Mouse (Mus musculus) lung, adult 2 months (tissue): ENCODE results near the gene Arid1b.

Source experiments
- CTCF ChIP-seq: fragments of 200-500 bp; IDR thresholded peaks from 2 replicates; pipeline ENCODE4 v1.5.1; 2011; ENCODE audit warnings: mild to moderate bottlenecking, low read length, control low read depth; ENCODE audit not compliant: insufficient read depth
- POLR2A ChIP-seq: fragments of 200-500 bp; IDR thresholded peaks from 2 replicates; pipeline ENCODE4 v1.6.1; 2011; ENCODE audit warnings: low read depth, mild to moderate bottlenecking, control low read depth, low read length, borderline replicate concordance; ENCODE audit errors: extremely low read depth

DNA sequence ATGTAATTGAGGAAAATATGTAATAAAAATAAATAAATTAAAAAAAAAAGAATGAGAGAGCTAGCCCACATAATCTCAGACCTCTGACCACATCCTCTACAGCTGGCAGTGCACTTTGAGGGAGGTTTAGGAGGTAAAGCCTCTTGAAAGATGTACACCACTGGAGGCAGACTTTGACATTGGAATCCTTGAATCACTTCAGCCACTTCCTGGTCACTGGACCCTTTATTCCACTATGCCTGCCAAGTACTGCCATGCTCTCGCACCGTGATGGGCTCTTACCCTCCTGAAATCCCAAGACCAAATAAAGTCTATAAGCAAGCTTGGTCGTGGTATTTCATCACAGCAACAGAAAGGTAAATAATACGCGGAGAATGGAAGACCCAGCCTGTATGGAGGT lies 25.3 kb upstream of the Arid1b start:
- no peak for TF ChIP-seq CTCF
- no peak for TF ChIP-seq POLR2A
